Mouse (Mus musculus): ENCODE results near the gene Cracr2b. TPM values are rescaled to one million over a fixed set of nuclear protein-coding genes. Genes with fewer than 3 reads are reported as not detected.

The Cracr2b gene
- polyA plus RNA-seq, 1 experiment from 2014 or later = 20.8 TPM

DNA sequence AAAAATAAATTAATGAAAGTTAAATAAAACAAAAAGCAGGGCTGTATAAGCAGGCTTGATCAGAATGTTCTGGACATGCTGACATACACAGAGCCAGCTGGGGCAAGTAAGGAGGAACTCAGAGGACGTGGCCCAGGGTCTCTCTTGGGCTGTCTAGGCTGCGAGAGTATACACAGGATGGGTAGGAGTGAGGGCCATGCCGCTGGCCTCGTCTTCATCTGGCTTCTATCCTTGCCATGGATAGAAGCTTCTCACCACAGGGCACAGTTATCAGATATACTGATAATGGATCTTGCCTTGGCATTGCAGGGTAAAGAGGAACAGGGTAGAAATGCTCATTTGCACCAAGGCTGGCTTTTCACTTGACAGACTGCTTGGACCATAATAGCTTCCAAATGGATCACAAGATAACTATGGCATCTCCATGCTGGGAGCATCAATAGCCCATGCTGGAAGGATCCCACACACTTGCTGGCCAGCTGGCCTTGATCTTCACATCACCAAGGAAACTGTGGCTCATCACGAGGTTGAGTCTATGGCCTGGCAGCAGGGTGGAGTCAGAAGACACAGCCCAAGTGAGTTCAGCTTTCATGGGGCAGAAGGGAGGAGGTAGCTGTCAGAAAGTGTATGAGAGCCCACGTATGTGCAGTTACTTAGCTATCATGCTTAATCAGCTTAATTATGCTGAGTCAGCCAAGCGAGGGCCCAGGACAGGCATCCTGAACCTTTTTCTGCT is 41.1 kb downstream of the Cracr2b start:
- no peak overlapping the region for H3K9ac ChIP-seq (ENCODE audit: low read length)
- H3K4me3 ChIP-seq (ENCODE audit: low read depth, low read length) = no peak overlapping the region
- H3K9me3 ChIP-seq (ENCODE audit: control insufficient read depth, low read length) = no peaks in the 10 kb centered on the region
- no peak overlapping the region for H3K4me2 ChIP-seq (replicated peaks; ENCODE audit: low read depth)
- TF ChIP-seq EP300 (optimal IDR thresholded peaks at IDR 0.05) (no peak), CTCF (IDR thresholded peaks at IDR 0.05; ENCODE audit: low read depth) (no peak)
- ATAC-seq (ENCODE audit: low FRiP score, low TSS enrichment) (no peak), DNase-seq (ENCODE audit: low spot score) (no peak)
- H3K27ac ChIP-seq (replicated peaks) = no peak overlapping the region
- no peaks in the 10 kb centered on the region for H3K27me3 ChIP-seq (ENCODE audit: control insufficient read depth, insufficient read depth, low read length)
- H3K4me1 ChIP-seq (replicated peaks; ENCODE audit: control insufficient read depth, insufficient read depth) = no peaks in the 10 kb centered on the region
- 85% methylated on average over 7 of the region's 7 CpGs for WGBS
- H3K36me3 ChIP-seq (ENCODE audit: control insufficient read depth, insufficient read depth, low read length) = 0 out of 2 replicates have a peak, but pooled peaks cover 4% of the 10 kb centered on the region

DNA sequence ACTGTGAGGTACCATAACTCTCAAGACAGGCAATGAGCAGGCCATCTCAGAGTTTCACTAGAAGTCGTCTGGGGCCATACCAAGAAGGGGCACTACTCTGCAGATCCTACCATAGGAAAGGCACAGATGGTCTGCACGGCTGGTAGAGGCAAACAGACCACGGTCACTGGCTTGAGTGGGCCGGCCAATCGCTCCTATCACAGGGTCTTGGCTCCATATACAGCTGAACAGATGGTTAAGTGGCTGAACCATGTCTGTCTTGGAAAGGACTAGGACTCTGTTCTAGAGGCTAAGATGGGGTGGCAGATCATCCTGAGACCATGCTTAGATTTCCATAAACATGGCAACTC is 41.6 kb downstream of the Cracr2b start:
- no peak for ATAC-seq (ENCODE audit: low FRiP score, low TSS enrichment)
- TF ChIP-seq EP300 (optimal IDR thresholded peaks at IDR 0.05) (no peak), CTCF (IDR thresholded peaks at IDR 0.05; ENCODE audit: low read depth) (no peak)
- H3K4me1 ChIP-seq (replicated peaks; ENCODE audit: control insufficient read depth, insufficient read depth) = no peaks in the 10 kb centered on the region
- no peaks in the 10 kb centered on the region for H3K9me3 ChIP-seq (ENCODE audit: control insufficient read depth, low read length)
- H3K4me2 ChIP-seq (replicated peaks; ENCODE audit: low read depth) = no peak overlapping the region
- no peak for DNase-seq (ENCODE audit: low spot score)
- H3K36me3 ChIP-seq (ENCODE audit: control insufficient read depth, insufficient read depth, low read length) = 0 out of 2 replicates have a peak, but pooled peaks cover 4% of the 10 kb centered on the region
- no peak overlapping the region for H3K4me3 ChIP-seq (ENCODE audit: low read depth, low read length)
- 96% methylated on average over 5 of the region's 5 CpGs for WGBS
- no peak overlapping the region for H3K9ac ChIP-seq (ENCODE audit: low read length)
- no peaks in the 10 kb centered on the region for H3K27me3 ChIP-seq (ENCODE audit: control insufficient read depth, insufficient read depth, low read length)
- H3K27ac ChIP-seq (replicated peaks) = no peak overlapping the region

DNA sequence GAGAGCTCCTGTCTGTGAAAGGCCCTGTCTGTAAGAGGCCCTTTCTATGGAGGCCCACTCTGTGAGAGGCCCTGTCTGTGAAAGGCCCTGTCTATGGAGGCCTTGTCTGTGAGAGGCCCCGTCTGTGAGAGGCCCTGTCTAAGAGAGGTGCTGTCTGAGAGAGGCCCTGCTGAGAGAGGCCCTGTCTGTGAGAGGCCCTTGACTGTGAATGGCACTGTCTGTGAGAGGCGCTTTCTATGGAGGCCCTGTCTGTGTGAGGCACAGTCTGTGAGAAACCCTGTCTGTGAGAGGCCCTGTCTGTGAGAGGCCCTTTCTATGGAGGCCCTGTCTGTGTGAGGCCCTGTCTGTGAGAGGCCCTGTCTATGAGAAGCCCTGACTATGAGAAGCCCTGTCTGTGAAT is 45.4 kb downstream of the Cracr2b start:
- WGBS = 66% methylated on average over 2 of the region's 2 CpGs
- no peak for ATAC-seq (ENCODE audit: low FRiP score, low TSS enrichment)

DNA sequence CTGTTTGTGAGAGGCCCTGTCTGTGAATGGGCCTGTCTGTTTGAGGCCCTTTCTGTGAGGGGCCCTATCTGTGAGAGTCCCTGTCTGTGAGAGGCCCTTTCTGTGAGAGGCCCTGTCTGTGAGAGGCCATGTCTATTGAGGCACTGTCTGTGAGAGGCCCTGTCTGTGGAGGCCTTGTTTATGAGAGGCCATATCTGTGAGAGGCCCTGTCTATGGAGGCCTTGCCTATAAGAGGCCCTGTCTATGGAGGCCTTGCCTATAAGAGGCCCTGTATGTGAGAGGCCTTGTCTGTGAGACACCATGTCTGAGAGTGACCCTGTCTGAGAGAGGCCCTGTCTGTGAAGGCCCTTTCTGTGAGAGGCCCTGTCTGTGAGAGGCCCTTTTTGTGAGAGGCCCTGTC is 47.3 kb downstream of the Cracr2b start:
- H3K27ac ChIP-seq (replicated peaks) = no peak overlapping the region
- no peak for ATAC-seq (ENCODE audit: low FRiP score, low TSS enrichment)
- H3K4me1 ChIP-seq (replicated peaks; ENCODE audit: control insufficient read depth, insufficient read depth) = no peaks in the 10 kb centered on the region

More for the DNA sequence above, 45.4 kb downstream of the Cracr2b start:
- Histone ChIP-seq H3K27me3 (ENCODE audit: control insufficient read depth, insufficient read depth, low read length) (no peaks in the 10 kb centered on the region), H3K4me1 (replicated peaks; ENCODE audit: control insufficient read depth, insufficient read depth) (no peaks in the 10 kb centered on the region), H3K9me3 (ENCODE audit: control insufficient read depth, low read length) (no peaks in the 10 kb centered on the region), H3K27ac (replicated peaks) (no peak overlapping the region), H3K36me3 (ENCODE audit: control insufficient read depth, insufficient read depth, low read length) (0 out of 2 replicates have a peak, but pooled peaks cover 2% of the 10 kb centered on the region), H3K4me2 (replicated peaks; ENCODE audit: low read depth) (no peak overlapping the region), H3K9ac (ENCODE audit: low read length) (no peak overlapping the region), H3K4me3 (ENCODE audit: low read depth, low read length) (no peak overlapping the region)
- no peak for DNase-seq (ENCODE audit: low spot score)
- TF ChIP-seq CTCF (IDR thresholded peaks at IDR 0.05; ENCODE audit: low read depth) (no peak), EP300 (optimal IDR thresholded peaks at IDR 0.05) (no peak)

DNA sequence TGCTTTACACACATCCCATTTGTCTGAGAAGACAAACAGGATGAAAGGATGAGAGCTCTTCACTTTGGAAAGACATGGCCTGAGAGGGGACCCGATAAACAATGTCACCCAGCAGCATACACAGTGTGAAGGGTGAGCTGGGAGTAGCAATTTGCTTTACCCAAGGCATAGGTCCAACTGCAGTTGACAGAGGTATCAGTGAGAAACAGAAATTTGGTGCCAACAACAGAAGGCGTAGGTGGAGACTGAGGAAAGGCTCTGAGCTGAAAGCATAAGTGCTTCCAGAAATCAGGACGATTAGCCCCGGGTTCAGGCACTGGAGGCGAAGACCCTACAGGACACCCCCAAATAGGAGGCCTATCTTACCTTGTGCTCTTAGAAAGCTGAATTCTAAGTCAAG is 49.3 kb downstream of the Cracr2b start:
- no peaks in the 10 kb centered on the region for H3K4me1 ChIP-seq (replicated peaks; ENCODE audit: control insufficient read depth, insufficient read depth)
- H3K27me3 ChIP-seq (ENCODE audit: control insufficient read depth, insufficient read depth, low read length) = no peaks in the 10 kb centered on the region
- H3K9ac ChIP-seq (ENCODE audit: low read length) = no peak overlapping the region
- H3K4me2 ChIP-seq (replicated peaks; ENCODE audit: low read depth) = no peak overlapping the region
- H3K36me3 ChIP-seq (ENCODE audit: control insufficient read depth, insufficient read depth, low read length) = 0 out of 2 replicates have a peak, but pooled peaks cover 2% of the 10 kb centered on the region
- no peaks in the 10 kb centered on the region for H3K9me3 ChIP-seq (ENCODE audit: control insufficient read depth, low read length)
- no peak overlapping the region for H3K4me3 ChIP-seq (ENCODE audit: low read depth, low read length)
- TF ChIP-seq EP300 (optimal IDR thresholded peaks at IDR 0.05) (no peak), CTCF (IDR thresholded peaks at IDR 0.05; ENCODE audit: low read depth) (no peak)
- ATAC-seq (ENCODE audit: low FRiP score, low TSS enrichment) (no peak), DNase-seq (ENCODE audit: low spot score) (no peak)
- WGBS = 94% methylated on average over 5 of the region's 5 CpGs
- no peak overlapping the region for H3K27ac ChIP-seq (replicated peaks)

More for the DNA sequence above, 47.3 kb downstream of the Cracr2b start:
- no peaks in the 10 kb centered on the region for H3K9me3 ChIP-seq (ENCODE audit: control insufficient read depth, low read length)
- no peak overlapping the region for H3K4me2 ChIP-seq (replicated peaks; ENCODE audit: low read depth)
- 0 out of 2 replicates have a peak, but pooled peaks cover 2% of the 10 kb centered on the region for H3K36me3 ChIP-seq (ENCODE audit: control insufficient read depth, insufficient read depth, low read length)
- no peak overlapping the region for H3K4me3 ChIP-seq (ENCODE audit: low read depth, low read length)
- DNase-seq (ENCODE audit: low spot score) = no peak
- H3K9ac ChIP-seq (ENCODE audit: low read length) = no peak overlapping the region
- H3K27me3 ChIP-seq (ENCODE audit: control insufficient read depth, insufficient read depth, low read length) = no peaks in the 10 kb centered on the region
- TF ChIP-seq CTCF (IDR thresholded peaks at IDR 0.05; ENCODE audit: low read depth) = no peak

GRCm38 (mm10) chr7:141510681-141511191 is 49.8 kb downstream of the Cracr2b start:
- ATAC-seq (ENCODE audit: low FRiP score, low TSS enrichment) (no peak), DNase-seq (ENCODE audit: low spot score) (no peak)
- Histone ChIP-seq H3K9ac (ENCODE audit: low read length) (no peak overlapping the region), H3K27ac (replicated peaks) (no peak overlapping the region), H3K36me3 (ENCODE audit: control insufficient read depth, insufficient read depth, low read length) (0 out of 2 replicates have a peak, but pooled peaks cover 4% of the 10 kb centered on the region), H3K4me3 (ENCODE audit: low read depth, low read length) (no peak overlapping the region), H3K4me2 (replicated peaks; ENCODE audit: low read depth) (no peak overlapping the region), H3K9me3 (ENCODE audit: control insufficient read depth, low read length) (no peaks in the 10 kb centered on the region), H3K27me3 (ENCODE audit: control insufficient read depth, insufficient read depth, low read length) (no peaks in the 10 kb centered on the region), H3K4me1 (replicated peaks; ENCODE audit: control insufficient read depth, insufficient read depth) (no peaks in the 10 kb centered on the region)
- TF ChIP-seq CTCF (IDR thresholded peaks at IDR 0.05; ENCODE audit: low read depth) = no peak
- no peak for TF ChIP-seq EP300 (optimal IDR thresholded peaks at IDR 0.05)
- WGBS = 74% methylated on average over 8 of the region's 8 CpGs

Other genes with a start within 250 kb of the Cracr2b start
- 2.7 and 3.6 TPM in 2 replicates for gene Lmntd2, start 247.0 kb upstream of the Cracr2b start, polyA plus RNA-seq (2015; fragmentation: Nextera tagmentation; extraction: Ambion mirVana)
- gene Rassf7, start 245.2 kb upstream of the Cracr2b start, polyA plus RNA-seq (2015; fragmentation: Nextera tagmentation; extraction: Ambion mirVana) = 84.2 and 105 TPM in 2 replicates
- gene Phrf1, start 232.3 kb upstream of the Cracr2b start, polyA plus RNA-seq (2015; fragmentation: Nextera tagmentation; extraction: Ambion mirVana) = 19.1 and 19.9 TPM in 2 replicates
- gene Irf7, start 194.6 kb upstream of the Cracr2b start, polyA plus RNA-seq (2015; fragmentation: Nextera tagmentation; extraction: Ambion mirVana) = 11.3 and 12.2 TPM in 2 replicates
- gene Cdhr5, start 184.3 kb upstream of the Cracr2b start, polyA plus RNA-seq (2015; fragmentation: Nextera tagmentation; extraction: Ambion mirVana) = 1.2 and 2.0 TPM in 2 replicates
- 2.2 and 2.4 TPM in 2 replicates for gene Sct, start 182.0 kb upstream of the Cracr2b start, polyA plus RNA-seq (2015; fragmentation: Nextera tagmentation; extraction: Ambion mirVana)
- gene Drd4, start 169.1 kb upstream of the Cracr2b start, polyA plus RNA-seq (2015; fragmentation: Nextera tagmentation; extraction: Ambion mirVana) = 0.06 and 0.16 TPM in 2 replicates
- 37.6 and 40.1 TPM in 2 replicates for gene Deaf1, start 133.4 kb upstream of the Cracr2b start, polyA plus RNA-seq (2015; fragmentation: Nextera tagmentation; extraction: Ambion mirVana)
- gene Tmem80, start 133.4 kb upstream of the Cracr2b start, polyA plus RNA-seq (2015; fragmentation: Nextera tagmentation; extraction: Ambion mirVana) = 18.6 and 19.7 TPM in 2 replicates
- 86.1 and 96.5 TPM in 2 replicates for gene Eps8l2, start 122.2 kb upstream of the Cracr2b start, polyA plus RNA-seq (2015; fragmentation: Nextera tagmentation; extraction: Ambion mirVana)
- gene Taldo1, start 68.9 kb upstream of the Cracr2b start, polyA plus RNA-seq (2015; fragmentation: Nextera tagmentation; extraction: Ambion mirVana) = 459 and 468 TPM in 2 replicates
- 30.8 and 33.8 TPM in 2 replicates for gene Gatd1, start 47.0 kb upstream of the Cracr2b start, polyA plus RNA-seq (2015; fragmentation: Nextera tagmentation; extraction: Ambion mirVana)
- 2.0 and 2.5 TPM in 2 replicates for gene Cend1, start 31.6 kb upstream of the Cracr2b start, polyA plus RNA-seq (2015; fragmentation: Nextera tagmentation; extraction: Ambion mirVana)
- gene Slc25a22, start 23.2 kb upstream of the Cracr2b start, polyA plus RNA-seq (2015; fragmentation: Nextera tagmentation; extraction: Ambion mirVana) = 17.2 and 17.6 TPM in 2 replicates
- 1.8 and 2.0 TPM in 2 replicates for gene Pidd1, start 17.1 kb upstream of the Cracr2b start, polyA plus RNA-seq (2015; fragmentation: Nextera tagmentation; extraction: Ambion mirVana)
- gene Rplp2, start 13.7 kb upstream of the Cracr2b start, polyA plus RNA-seq (2015; fragmentation: Nextera tagmentation; extraction: Ambion mirVana) = 1,187 and 1,334 TPM in 2 replicates
- gene Pnpla2, start 5.9 kb upstream of the Cracr2b start, polyA plus RNA-seq (2015; fragmentation: Nextera tagmentation; extraction: Ambion mirVana) = 82.1 and 88.0 TPM in 2 replicates
- gene Cd151, start 6.3 kb downstream of the Cracr2b start, polyA plus RNA-seq (2015; fragmentation: Nextera tagmentation; extraction: Ambion mirVana) = 22.6 and 27.5 TPM in 2 replicates
- 53.4 and 60.2 TPM in 2 replicates for gene Polr2l, start 14.0 kb downstream of the Cracr2b start, polyA plus RNA-seq (2015; fragmentation: Nextera tagmentation; extraction: Ambion mirVana)
- 56.9 and 58.7 TPM in 2 replicates for gene Tspan4, start 14.1 kb downstream of the Cracr2b start, polyA plus RNA-seq (2015; fragmentation: Nextera tagmentation; extraction: Ambion mirVana)
- gene Chid1, start 78.8 kb downstream of the Cracr2b start, polyA plus RNA-seq (2015; fragmentation: Nextera tagmentation; extraction: Ambion mirVana) = 20.8 and 22.6 TPM in 2 replicates
- 30.8 and 33.0 TPM in 2 replicates for gene Ap2a2, start 101.1 kb downstream of the Cracr2b start, polyA plus RNA-seq (2015; fragmentation: Nextera tagmentation; extraction: Ambion mirVana)
- gene Muc6, start 194.2 kb downstream of the Cracr2b start, polyA plus RNA-seq (2015; fragmentation: Nextera tagmentation; extraction: Ambion mirVana) = 11.3 and 13.6 TPM in 2 replicates
- gene Muc2, start 229.2 kb downstream of the Cracr2b start, polyA plus RNA-seq (2015; fragmentation: Nextera tagmentation; extraction: Ambion mirVana) = 0.23 and 0.40 TPM in 2 replicates